Mouse (Mus musculus) olfactory bulb, adult 2 months (tissue): ENCODE results near the gene Shq1.

Source experiments
- CTCF ChIP-seq: fragments of 200-500 bp; IDR thresholded peaks from 2 replicates; pipeline ENCODE4 v1.5.1; 2012; ENCODE audit warnings: low read depth, mild to moderate bottlenecking, low read length, moderate library complexity; ENCODE audit not compliant: insufficient read depth
- POLR2A ChIP-seq: fragments of 200-500 bp; IDR thresholded peaks from 2 replicates; pipeline ENCODE4 v1.6.1; 2012; ENCODE audit warnings: mild to moderate bottlenecking, low read depth, low read length, moderate library complexity; ENCODE audit not compliant: insufficient read depth

DNA sequence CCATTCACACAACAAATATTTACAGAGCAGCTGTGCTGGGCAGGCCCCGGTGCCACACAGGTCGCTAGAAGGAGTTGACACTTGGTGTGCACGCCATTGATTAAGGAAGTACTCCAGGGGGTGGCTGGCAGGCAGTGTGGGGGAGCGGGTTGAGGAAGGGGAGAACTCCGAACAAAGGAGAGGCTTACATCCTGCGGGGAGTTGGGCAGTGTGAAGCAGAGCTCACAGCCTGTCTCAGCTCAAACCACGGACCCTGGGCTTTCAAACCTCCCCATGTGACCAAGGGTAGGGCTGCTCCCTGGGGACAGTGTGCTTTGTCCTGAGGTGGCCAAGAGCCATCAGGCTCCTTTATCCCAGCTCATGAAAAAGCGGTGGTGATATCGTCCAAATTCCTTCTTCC lies 144.9 kb downstream of the Shq1 start:
- no peak for TF ChIP-seq CTCF
- no peak for TF ChIP-seq POLR2A
